Mouse (Mus musculus): Measurements from ENCODE around the gene Efcab1. TPM values are rescaled to one million over a fixed set of nuclear protein-coding genes. Genes with fewer than 3 reads are reported as not detected.
"Not testable (repeated sequence)": the region's sequence is repeated elsewhere in the genome, so short reads cannot be mapped to it uniquely, and the experiment has no call there.

Gene Efcab1
- 14.4 and 17.8 TPM in 2 replicates for polyA plus RNA-seq (2014; fragmentation: Nextera tagmentation; extraction: Ambion mirVana)

- Histone ChIP-seq H3K4me2 (replicated peaks) (peak within 1 kb of the TSS; percentile 53), H3K27me3 (ENCODE audit: control insufficient read depth, insufficient read depth, low read length) (no peaks in the 10 kb centered on the region), H3K4me3 (replicated peaks; ENCODE audit: low read length) (peak within 1 kb of the TSS; percentile 34), H3K36me3 (replicated peaks; ENCODE audit: control insufficient read depth, insufficient read depth) (no peaks in the 10 kb centered on the region), H3K9ac (peak within 1 kb of the TSS; percentile 53), H3K4me1 (replicated peaks; ENCODE audit: control insufficient read depth, insufficient read depth, low read length) (peaks cover 11% of the 10 kb centered on the region; the same call in 1 of the 2 replicates), H3K27ac (peak within 1 kb of the TSS; percentile 62; the same call in 1 of the 2 replicates), H3K9me3 (ENCODE audit: control insufficient read depth, low read length) (no peaks in the 10 kb centered on the region)
- ATAC-seq (ENCODE audit: low FRiP score) (peak; percentile 100), DNase-seq (ENCODE audit: low spot score) (peak; percentile 76)
- WGBS, result 9% methylated on average over 15 of the region's 15 CpGs
Observed at GRCm38 (mm10) chr16:14906393-14907100, at the start of gene Efcab1. Gene Efcab1 (plus strand): TSS chr16:14906606.

GRCm38 (mm10) chr16:14859443-14859842 lies 47.0 kb upstream of the Efcab1 start:
- Histone ChIP-seq H3K36me3 (replicated peaks; ENCODE audit: control insufficient read depth, insufficient read depth) (no peaks in the 10 kb centered on the region), H3K27me3 (ENCODE audit: control insufficient read depth, insufficient read depth, low read length) (no peaks in the 10 kb centered on the region), H3K4me2 (replicated peaks) (no peak overlapping the region), H3K4me3 (replicated peaks; ENCODE audit: low read length) (no peak overlapping the region), H3K27ac (no peak overlapping the region), H3K4me1 (replicated peaks; ENCODE audit: control insufficient read depth, insufficient read depth, low read length) (no peaks in the 10 kb centered on the region), H3K9ac (no peak overlapping the region), H3K9me3 (ENCODE audit: control insufficient read depth, low read length) (no peaks in the 10 kb centered on the region)
- ATAC-seq (ENCODE audit: low FRiP score) (no peak), DNase-seq (ENCODE audit: low spot score) (no peak)

- no peak for ATAC-seq (ENCODE audit: low FRiP score)
- H3K4me3 ChIP-seq (replicated peaks; ENCODE audit: low read length), result no peak overlapping the region
Observed at GRCm38 (mm10) chr16:14884916-14885315, 21.5 kb upstream of the Efcab1 start.

GRCm38 (mm10) chr16:14885372-14885771 lies 21.0 kb upstream of the Efcab1 start:
- 73% methylated on average over 1 of the region's 1 CpGs for WGBS
- no peaks in the 10 kb centered on the region for H3K4me1 ChIP-seq (replicated peaks; ENCODE audit: control insufficient read depth, insufficient read depth, low read length)
- no peaks in the 10 kb centered on the region for H3K9me3 ChIP-seq (ENCODE audit: control insufficient read depth, low read length)
- ATAC-seq (ENCODE audit: low FRiP score), result no peak
- H3K4me3 ChIP-seq (replicated peaks; ENCODE audit: low read length), result no peak overlapping the region
- H3K36me3 ChIP-seq (replicated peaks; ENCODE audit: control insufficient read depth, insufficient read depth), result no peaks in the 10 kb centered on the region
- H3K9ac ChIP-seq, result no peak overlapping the region
- no peaks in the 10 kb centered on the region for H3K27me3 ChIP-seq (ENCODE audit: control insufficient read depth, insufficient read depth, low read length)
- H3K27ac ChIP-seq, result no peak overlapping the region
- no peak overlapping the region for H3K4me2 ChIP-seq (replicated peaks)
- no peak for DNase-seq (ENCODE audit: low spot score)

More at GRCm38 (mm10) chr16:14884916-14885315, 21.5 kb upstream of the Efcab1 start:
- Histone ChIP-seq H3K27me3 (ENCODE audit: control insufficient read depth, insufficient read depth, low read length) (no peaks in the 10 kb centered on the region), H3K9ac (no peak overlapping the region), H3K36me3 (replicated peaks; ENCODE audit: control insufficient read depth, insufficient read depth) (no peaks in the 10 kb centered on the region), H3K4me1 (replicated peaks; ENCODE audit: control insufficient read depth, insufficient read depth, low read length) (no peaks in the 10 kb centered on the region), H3K9me3 (ENCODE audit: control insufficient read depth, low read length) (no peaks in the 10 kb centered on the region), H3K27ac (no peak overlapping the region), H3K4me2 (replicated peaks) (no peak overlapping the region)
- DNase-seq (ENCODE audit: low spot score), result no peak
- 84% methylated on average over 2 of the region's 2 CpGs for WGBS

DNA sequence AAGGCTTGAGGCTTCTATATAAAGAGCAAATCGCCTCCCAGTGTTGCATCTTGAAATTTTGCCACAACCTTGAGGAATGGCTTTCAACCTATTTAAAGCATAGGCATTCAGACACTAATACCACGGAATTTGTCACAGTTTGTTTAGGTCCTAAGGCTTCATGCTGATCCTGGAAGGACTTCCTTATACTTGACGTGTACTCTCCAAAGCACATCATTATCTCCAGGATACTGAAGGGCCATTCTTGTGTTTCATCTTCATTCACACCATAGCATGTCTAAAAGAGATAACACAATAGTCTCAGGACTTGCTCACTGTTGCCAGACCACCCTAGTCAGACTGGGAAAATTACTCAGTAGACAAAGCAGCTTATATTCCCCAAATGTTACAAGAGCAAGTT lies 13.9 kb upstream of the Efcab1 start:
- no peaks in the 10 kb centered on the region for H3K27me3 ChIP-seq (ENCODE audit: control insufficient read depth, insufficient read depth, low read length)
- H3K4me3 ChIP-seq (replicated peaks; ENCODE audit: low read length), result no peak overlapping the region
- 59% methylated on average over 3 of the region's 3 CpGs for WGBS
- no peak overlapping the region for H3K4me2 ChIP-seq (replicated peaks)
- no peak for DNase-seq (ENCODE audit: low spot score)
- no peak for ATAC-seq (ENCODE audit: low FRiP score)
- H3K4me1 ChIP-seq (replicated peaks; ENCODE audit: control insufficient read depth, insufficient read depth, low read length), result no peaks in the 10 kb centered on the region
- no peaks in the 10 kb centered on the region for H3K36me3 ChIP-seq (replicated peaks; ENCODE audit: control insufficient read depth, insufficient read depth)
- H3K27ac ChIP-seq, result no peak overlapping the region
- no peak overlapping the region for H3K9ac ChIP-seq
- no peaks in the 10 kb centered on the region for H3K9me3 ChIP-seq (ENCODE audit: control insufficient read depth, low read length)

GRCm38 (mm10) chr16:14893864-14894263 lies 12.5 kb upstream of the Efcab1 start:
- no peak overlapping the region for H3K9ac ChIP-seq
- WGBS, result 66% methylated on average over 4 of the region's 4 CpGs
- H3K4me1 ChIP-seq (replicated peaks; ENCODE audit: control insufficient read depth, insufficient read depth, low read length), result no peaks in the 10 kb centered on the region
- no peak overlapping the region for H3K4me3 ChIP-seq (replicated peaks; ENCODE audit: low read length)
- no peak overlapping the region for H3K4me2 ChIP-seq (replicated peaks)
- no peak for DNase-seq (ENCODE audit: low spot score)
- no peak for ATAC-seq (ENCODE audit: low FRiP score)
- H3K27me3 ChIP-seq (ENCODE audit: control insufficient read depth, insufficient read depth, low read length), result no peaks in the 10 kb centered on the region
- no peak overlapping the region for H3K27ac ChIP-seq
- no peaks in the 10 kb centered on the region for H3K36me3 ChIP-seq (replicated peaks; ENCODE audit: control insufficient read depth, insufficient read depth)
- no peaks in the 10 kb centered on the region for H3K9me3 ChIP-seq (ENCODE audit: control insufficient read depth, low read length)

DNA sequence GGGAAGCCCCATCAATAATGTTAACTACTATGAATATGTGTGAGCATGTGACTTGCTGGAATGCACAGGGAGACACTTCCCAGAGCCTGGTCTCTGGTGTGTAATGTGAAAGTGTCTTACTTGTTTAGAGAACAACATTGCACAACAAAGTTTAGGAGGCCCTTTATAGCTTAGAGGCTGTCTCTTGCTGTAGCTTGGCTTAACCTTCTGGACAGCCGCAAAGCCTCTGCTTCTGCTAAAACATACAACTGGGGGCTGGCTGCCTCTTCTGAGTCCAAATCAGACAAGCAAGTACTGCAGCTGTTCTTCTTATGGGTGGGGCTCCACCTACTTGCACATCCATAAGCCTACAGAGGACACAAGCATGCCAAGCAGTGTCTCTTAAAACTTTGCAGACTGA lies 11.7 kb upstream of the Efcab1 start:
- H3K9ac ChIP-seq, result no peak overlapping the region
- no peak overlapping the region for H3K27ac ChIP-seq
- WGBS, result 96% methylated on average over 1 of the region's 1 CpGs
- DNase-seq (ENCODE audit: low spot score) (no peak), ATAC-seq (ENCODE audit: low FRiP score) (no peak)
- no peaks in the 10 kb centered on the region for H3K27me3 ChIP-seq (ENCODE audit: control insufficient read depth, insufficient read depth, low read length)
- no peaks in the 10 kb centered on the region for H3K9me3 ChIP-seq (ENCODE audit: control insufficient read depth, low read length)
- H3K4me3 ChIP-seq (replicated peaks; ENCODE audit: low read length), result no peak overlapping the region
- no peaks in the 10 kb centered on the region for H3K4me1 ChIP-seq (replicated peaks; ENCODE audit: control insufficient read depth, insufficient read depth, low read length)
- no peaks in the 10 kb centered on the region for H3K36me3 ChIP-seq (replicated peaks; ENCODE audit: control insufficient read depth, insufficient read depth)
- H3K4me2 ChIP-seq (replicated peaks), result no peak overlapping the region

- Histone ChIP-seq H3K27ac (no peak overlapping the region), H3K4me2 (replicated peaks) (no peak overlapping the region), H3K4me1 (replicated peaks; ENCODE audit: control insufficient read depth, insufficient read depth, low read length) (no peaks in the 10 kb centered on the region), H3K27me3 (ENCODE audit: control insufficient read depth, insufficient read depth, low read length) (no peaks in the 10 kb centered on the region), H3K9ac (no peak overlapping the region), H3K36me3 (replicated peaks; ENCODE audit: control insufficient read depth, insufficient read depth) (no peaks in the 10 kb centered on the region), H3K4me3 (replicated peaks; ENCODE audit: low read length) (no peak overlapping the region), H3K9me3 (ENCODE audit: control insufficient read depth, low read length) (no peaks in the 10 kb centered on the region)
- DNase-seq (ENCODE audit: low spot score), result no peak
- 87% methylated on average over 2 of the region's 2 CpGs for WGBS
- ATAC-seq (ENCODE audit: low FRiP score), result no peak
Observed at GRCm38 (mm10) chr16:14895543-14895942, 10.9 kb upstream of the Efcab1 start.

DNA sequence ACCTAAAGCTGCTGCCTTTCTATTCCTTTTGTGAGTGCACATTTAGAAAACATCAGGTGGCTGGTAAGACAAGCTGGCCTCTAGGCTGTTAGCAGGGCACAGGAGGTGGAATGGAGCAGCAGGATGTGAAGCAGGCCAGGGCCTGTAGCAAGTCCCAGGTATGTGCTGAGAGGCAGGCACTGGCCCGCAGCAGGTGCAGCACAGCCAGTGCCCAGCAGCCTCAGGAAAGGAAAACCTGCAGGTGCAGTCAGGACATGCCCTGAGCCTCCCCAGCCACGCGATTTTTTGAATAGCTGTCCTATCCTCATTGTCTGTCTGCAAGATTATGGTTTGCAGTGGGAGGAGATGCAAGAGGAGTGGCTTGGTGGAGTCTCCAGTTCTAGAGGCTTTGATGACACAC lies 24.3 kb downstream of the Efcab1 start:
- H3K27ac ChIP-seq, result not testable (repeated sequence)
- WGBS, result 72% methylated on average over 3 of the region's 3 CpGs

More for the DNA sequence above, 24.3 kb downstream of the Efcab1 start:
- not testable (repeated sequence) for ATAC-seq (ENCODE audit: low FRiP score); H3K36me3 ChIP-seq (replicated peaks; ENCODE audit: control insufficient read depth, insufficient read depth); H3K4me2 ChIP-seq (replicated peaks); H3K4me1 ChIP-seq (replicated peaks; ENCODE audit: control insufficient read depth, insufficient read depth, low read length); DNase-seq (ENCODE audit: low spot score); H3K9ac ChIP-seq; H3K4me3 ChIP-seq (replicated peaks; ENCODE audit: low read length); H3K9me3 ChIP-seq (ENCODE audit: control insufficient read depth, low read length); H3K27me3 ChIP-seq (ENCODE audit: control insufficient read depth, insufficient read depth, low read length)
